Mouse (Mus musculus) intestine, postnatal 0 days (tissue): ENCODE measurements around the gene Frmd4a. TPM values are rescaled to one million over a fixed set of nuclear protein-coding genes. Genes with fewer than 3 reads are reported as not detected.

Experiments used
- ATAC-seq: fragments of 200-750 bp; cut with Nextera tagmentation; 2 replicates; pipeline ENCODE4 v1.8.0; 2017; ENCODE audit warnings: mild to moderate bottlenecking, moderate TSS enrichment, moderate library complexity
- H3K27ac ChIP-seq: fragments of 300-500 bp; sonication (generic); 2 replicates; pipeline ENCODE4 v1.5.1; 2014; ENCODE audit warnings: mild to moderate bottlenecking, low read depth, low read length, moderate library complexity
- H3K27me3 ChIP-seq: fragments of 300-500 bp; sonication (generic); replicated peaks from 2 replicates; pipeline ENCODE4 v1.6.1; 2014; ENCODE audit warnings: low read length, mixed read lengths; ENCODE audit not compliant: control insufficient read depth, insufficient read depth
- H3K36me3 ChIP-seq: fragments of 300-500 bp; sonication (generic); 2 replicates; pipeline ENCODE4 v1.6.1; 2014; ENCODE audit warnings: mild to moderate bottlenecking, moderate library complexity; ENCODE audit not compliant: control insufficient read depth, insufficient read depth
- H3K4me1 ChIP-seq: fragments of 300-500 bp; sonication (generic); replicated peaks from 2 replicates; pipeline ENCODE4 v1.6.1; 2014; ENCODE audit warnings: antibody characterized with exemption, low read length, mixed read lengths; ENCODE audit not compliant: control insufficient read depth, insufficient read depth
- H3K4me2 ChIP-seq: fragments of 300-500 bp; sonication (generic); replicated peaks from 2 replicates; pipeline ENCODE4 v1.6.1; 2014; ENCODE audit warnings: low read depth, mild to moderate bottlenecking, moderate library complexity
- H3K4me3 ChIP-seq: fragments of 300-500 bp; sonication (generic); 2 replicates; pipeline ENCODE4 v1.5.1; 2014; ENCODE audit warnings: low read depth, low read length
- H3K9ac ChIP-seq: fragments of 300-500 bp; sonication (generic); 2 replicates; pipeline ENCODE4 v1.6.1; 2014; ENCODE audit warnings: mild to moderate bottlenecking, low read depth, low read length
- H3K9me3 ChIP-seq: fragments of 300-500 bp; sonication (generic); 2 replicates; pipeline ENCODE4 v1.6.1; 2016; ENCODE audit warnings: mixed run types; ENCODE audit not compliant: control insufficient read depth
- CTCF ChIP-seq: sonication (generic); IDR thresholded peaks from 2 replicates; pipeline ENCODE4 v1.5.1; 2016; ENCODE audit warnings: low read depth, mild to moderate bottlenecking, control low read depth, antibody characterized with exemption, moderate library complexity
- WGBS: fragments of 180-500 bp; shearing (Covaris S2); extraction: QIAGEN DNeasy Blood & Tissue Kit; methylation state at CpG from one replicate; pipeline ENCODE4 v1.1.7; 2014; 5-methylcytosine and 5-hydroxymethylcytosine counted together
- polyA plus RNA-seq: library from polyadenylated mRNA; unstranded; fragments of >200 nt; fragmentation: Nextera tagmentation; extraction: Ambion mirVana; gene quantifications from 2 replicates; pipeline ENCODE4 v1.2.1, GENCODE M21; 2015

Frmd4a gene
- polyA plus RNA-seq, 1 experiment from 2014 or later, result 4.5 TPM

- no peaks in the 10 kb centered on the region for H3K36me3 ChIP-seq
- H3K27me3 ChIP-seq, result no peaks in the 10 kb centered on the region
- WGBS, result 79% methylated on average over 7 of the region's 7 CpGs
- H3K9me3 ChIP-seq, result no peaks in the 10 kb centered on the region
- ATAC-seq, result no peak
- H3K4me3 ChIP-seq, result no peak overlapping the region
- H3K27ac ChIP-seq, result no peak overlapping the region
- no peaks in the 10 kb centered on the region for H3K4me1 ChIP-seq
- no peak for TF ChIP-seq CTCF
- H3K9ac ChIP-seq, result no peak overlapping the region
- H3K4me2 ChIP-seq, result no peak overlapping the region
Observed at GRCm38 (mm10) chr2:4113303-4113920, 95.9 kb downstream of the Frmd4a start.

- TF ChIP-seq CTCF, result no peak
- WGBS, result 74% methylated on average over 9 of the region's 9 CpGs
Observed at GRCm38 (mm10) chr2:4119678-4120458, 102.4 kb downstream of the Frmd4a start.

GRCm38 (mm10) chr2:4131216-4131615 lies 113.7 kb downstream of the Frmd4a start:
- ATAC-seq, result no peak
- Histone ChIP-seq H3K9ac (no peak overlapping the region), H3K27me3 (no peaks in the 10 kb centered on the region), H3K27ac (no peak overlapping the region), H3K36me3 (no peaks in the 10 kb centered on the region), H3K4me2 (no peak overlapping the region), H3K4me1 (no peaks in the 10 kb centered on the region), H3K4me3 (no peak overlapping the region), H3K9me3 (no peaks in the 10 kb centered on the region)
- WGBS, result 92% methylated on average over 4 of the region's 4 CpGs
- TF ChIP-seq CTCF, result no peak

More at GRCm38 (mm10) chr2:4119678-4120458, 102.4 kb downstream of the Frmd4a start:
- no peaks in the 10 kb centered on the region for H3K27me3 ChIP-seq
- ATAC-seq, result no peak
- H3K9me3 ChIP-seq, result no peaks in the 10 kb centered on the region
- no peaks in the 10 kb centered on the region for H3K4me1 ChIP-seq
- no peak overlapping the region for H3K9ac ChIP-seq
- no peak overlapping the region for H3K4me3 ChIP-seq
- no peaks in the 10 kb centered on the region for H3K36me3 ChIP-seq
- H3K4me2 ChIP-seq, result no peak overlapping the region
- H3K27ac ChIP-seq, result no peak overlapping the region

GRCm38 (mm10) chr2:4137493-4137892 lies 120.0 kb downstream of the Frmd4a start:
- Histone ChIP-seq H3K9ac (no peak overlapping the region), H3K9me3 (no peaks in the 10 kb centered on the region), H3K4me1 (no peaks in the 10 kb centered on the region), H3K4me2 (no peak overlapping the region), H3K27me3 (no peaks in the 10 kb centered on the region), H3K4me3 (no peak overlapping the region), H3K36me3 (no peaks in the 10 kb centered on the region), H3K27ac (no peak overlapping the region)
- ATAC-seq, result no peak
- TF ChIP-seq CTCF, result no peak
- 87% methylated on average over 3 of the region's 3 CpGs for WGBS

- no peak for ATAC-seq
- no peaks in the 10 kb centered on the region for H3K36me3 ChIP-seq
- H3K9me3 ChIP-seq, result no peaks in the 10 kb centered on the region
- 54% methylated on average over 4 of the region's 4 CpGs for WGBS
- no peak overlapping the region for H3K4me2 ChIP-seq
- H3K4me3 ChIP-seq, result no peak overlapping the region
- TF ChIP-seq CTCF, result no peak
- no peak overlapping the region for H3K27ac ChIP-seq
- no peak overlapping the region for H3K9ac ChIP-seq
- H3K27me3 ChIP-seq, result no peaks in the 10 kb centered on the region
- no peaks in the 10 kb centered on the region for H3K4me1 ChIP-seq
Observed at GRCm38 (mm10) chr2:4142221-4142950, 124.9 kb downstream of the Frmd4a start.

GRCm38 (mm10) chr2:4144424-4144823 lies 126.9 kb downstream of the Frmd4a start:
- no peak overlapping the region for H3K4me2 ChIP-seq
- H3K27me3 ChIP-seq, result no peaks in the 10 kb centered on the region
- H3K9me3 ChIP-seq, result no peaks in the 10 kb centered on the region
- WGBS, result 85% methylated on average over 4 of the region's 4 CpGs
- no peak overlapping the region for H3K9ac ChIP-seq
- ATAC-seq, result no peak
- no peaks in the 10 kb centered on the region for H3K36me3 ChIP-seq
- no peak for TF ChIP-seq CTCF
- H3K27ac ChIP-seq, result no peak overlapping the region
- H3K4me1 ChIP-seq, result no peaks in the 10 kb centered on the region
- H3K4me3 ChIP-seq, result no peak overlapping the region
